8 mouse cellular contexts compared by ENCODE assay signal in the genomic region with DNA sequence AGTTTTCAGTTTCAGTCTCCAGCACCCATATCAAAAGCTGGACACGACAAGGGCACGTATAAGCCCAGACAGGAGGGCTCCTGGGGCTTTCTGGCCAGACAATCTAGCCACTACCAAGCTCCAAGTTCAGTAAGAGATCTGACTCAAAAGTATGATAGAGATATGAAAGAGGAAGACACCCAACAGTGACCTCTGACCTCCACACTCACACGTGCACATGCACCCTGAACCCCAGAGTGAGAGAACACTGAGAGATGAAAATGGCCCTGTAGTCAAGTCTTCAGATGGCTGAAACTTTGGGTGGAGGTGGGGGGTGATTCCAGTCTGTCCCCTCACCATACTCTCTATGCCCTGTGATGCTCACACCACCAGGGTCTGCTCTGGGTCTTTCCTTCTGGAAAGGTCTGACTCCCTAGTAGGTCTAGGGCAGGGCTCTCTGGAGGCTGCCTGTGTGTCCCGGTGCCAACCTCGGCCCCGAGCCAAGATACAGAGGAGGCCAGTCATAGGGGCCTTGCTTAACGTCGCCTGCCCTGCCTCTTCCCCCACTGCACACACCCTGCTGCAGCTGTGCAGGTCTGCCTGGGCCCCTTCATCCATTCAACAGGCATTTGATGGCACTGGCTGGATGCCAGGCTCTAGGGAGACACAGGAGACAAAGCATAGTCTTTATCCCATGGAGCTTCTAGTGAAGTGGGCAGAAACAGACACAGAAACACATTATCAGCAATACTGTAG. TPM values are rescaled to one million over a fixed set of nuclear protein-coding genes. Genes with fewer than 3 reads are reported as not detected.
DNase-seq lines count a peak whose midpoint lies in the region; ATAC-seq and TF ChIP-seq lines count a peak whose summit lies in the region.

No protein-coding gene starts in this region.

- peak overlapping the region; percentile 28 for H3K4me2 ChIP-seq in embryonic facial prominence, embryonic 13.5 days
- peak overlapping the region; percentile 40 for H3K4me2 ChIP-seq in heart, embryonic 12.5 days
- H3K4me2 ChIP-seq in kidney, embryonic 14.5 days (replicated peaks; ENCODE audit: low read depth, low read length), result no peak overlapping the region
- H3K4me2 ChIP-seq in lung, embryonic 14.5 days, result peak overlapping the region; percentile 10

- no peaks in the 10 kb centered on the region for H3K36me3 ChIP-seq in embryonic facial prominence, embryonic 13.5 days
- H3K36me3 ChIP-seq in heart, embryonic 12.5 days, result no peaks in the 10 kb centered on the region
- no peaks in the 10 kb centered on the region for H3K36me3 ChIP-seq in kidney, embryonic 14.5 days (ENCODE audit: control insufficient read depth, insufficient read depth, low read length)
- H3K36me3 ChIP-seq in lung, embryonic 14.5 days (ENCODE audit: insufficient read depth), result 0 out of 2 replicates have a peak, but pooled peaks cover under 1% of the 10 kb centered on the region

- H3K27me3 ChIP-seq in embryonic facial prominence, embryonic 13.5 days, result no peaks in the 10 kb centered on the region
- no peaks in the 10 kb centered on the region for H3K27me3 ChIP-seq in heart, embryonic 12.5 days (replicated peaks)
- no peaks in the 10 kb centered on the region for H3K27me3 ChIP-seq in kidney, embryonic 14.5 days (ENCODE audit: control insufficient read depth, insufficient read depth, low read length)
- no peaks in the 10 kb centered on the region for H3K27me3 ChIP-seq in lung, embryonic 14.5 days (ENCODE audit: insufficient read depth, low read length)

- ATAC-seq in embryonic facial prominence, embryonic 13.5 days (ENCODE audit: insufficient number of reproducible peaks, insufficient read depth, low FRiP score, low TSS enrichment, low read depth), result peak; percentile 74
- ATAC-seq in heart, embryonic 12.5 days (ENCODE audit: insufficient number of reproducible peaks, low FRiP score), result peak; percentile 53
- peak; percentile 54; the same call in 1 of the 2 replicates for ATAC-seq in kidney, embryonic 14.5 days (ENCODE audit: low FRiP score, low TSS enrichment)
- ATAC-seq in lung, embryonic 14.5 days (ENCODE audit: insufficient read depth), result peak; percentile 75

- peak; percentile 71 for DNase-seq in urinary bladder, adult 2 months (ENCODE audit: low spot score)
- no peak for DNase-seq in urinary bladder, postnatal 10 days (ENCODE audit: low spot score)
- peak; percentile 74 for DNase-seq in lung, embryonic 14.5 days
- peak; percentile 64 for DNase-seq in ovary, postnatal 14 days (ENCODE audit: low spot score)
- no peak for DNase-seq in frontal cortex, postnatal 25 days (ENCODE audit: low spot score in 2 of 2)

- no peak for TF ChIP-seq CTCF in lung, embryonic 14.5 days (IDR thresholded peaks at IDR 0.05; ENCODE audit: low read depth)

- no peak overlapping the region for H3K4me3 ChIP-seq in embryonic facial prominence, embryonic 13.5 days
- H3K4me3 ChIP-seq in heart, embryonic 12.5 days, result no peak overlapping the region
- H3K4me3 ChIP-seq in kidney, embryonic 14.5 days (ENCODE audit: low read length), result no peak overlapping the region
- H3K4me3 ChIP-seq in lung, embryonic 14.5 days (ENCODE audit: low read depth, low read length), result no peak overlapping the region

- H3K4me1 ChIP-seq in embryonic facial prominence, embryonic 13.5 days, result peaks cover 75% of the 10 kb centered on the region
- H3K4me1 ChIP-seq in heart, embryonic 12.5 days (replicated peaks), result peaks cover 77% of the 10 kb centered on the region
- peaks cover 52% of the 10 kb centered on the region for H3K4me1 ChIP-seq in kidney, embryonic 14.5 days (ENCODE audit: control insufficient read depth, insufficient read depth, low read length)
- peaks cover 56% of the 10 kb centered on the region for H3K4me1 ChIP-seq in lung, embryonic 14.5 days (ENCODE audit: insufficient read depth)

- H3K9ac ChIP-seq in embryonic facial prominence, embryonic 13.5 days, result peak overlapping the region; percentile 27; the same call in 1 of the 2 replicates
- no peak overlapping the region; the same call in 1 of the 2 replicates for H3K9ac ChIP-seq in heart, embryonic 12.5 days
- H3K9ac ChIP-seq in kidney, embryonic 14.5 days (ENCODE audit: low read depth, low read length), result no peak overlapping the region
- no peak overlapping the region for H3K9ac ChIP-seq in lung, embryonic 14.5 days

- H3K27ac ChIP-seq in embryonic facial prominence, embryonic 13.5 days, result peak overlapping the region; percentile 48
- H3K27ac ChIP-seq in heart, embryonic 12.5 days (ENCODE audit: poor library complexity, severe bottlenecking), result peak overlapping the region; percentile 71
- no peak overlapping the region for H3K27ac ChIP-seq in kidney, embryonic 14.5 days (ENCODE audit: low read depth, low read length)
- H3K27ac ChIP-seq in lung, embryonic 14.5 days (ENCODE audit: low read depth), result peak overlapping the region; percentile 82

- no peaks in the 10 kb centered on the region for H3K9me3 ChIP-seq in embryonic facial prominence, embryonic 13.5 days
- no peaks in the 10 kb centered on the region for H3K9me3 ChIP-seq in heart, embryonic 12.5 days (replicated peaks)
- H3K9me3 ChIP-seq in kidney, embryonic 14.5 days (ENCODE audit: control insufficient read depth, low read length), result no peaks in the 10 kb centered on the region
- H3K9me3 ChIP-seq in lung, embryonic 14.5 days (ENCODE audit: low read depth, low read length), result no peaks in the 10 kb centered on the region

- WGBS in embryonic facial prominence, embryonic 13.5 days, result 58% methylated on average over 8 of the region's 8 CpGs
- 15% methylated on average over 8 of the region's 8 CpGs for WGBS in heart, embryonic 12.5 days
- WGBS in kidney, embryonic 14.5 days, result 73% methylated on average over 8 of the region's 8 CpGs
- 30% methylated on average over 8 of the region's 8 CpGs for whole genome bisulfite sequencing in lung, embryonic 14.5 days

RNA-seq across cellular contexts. Expression of a gene that starts 32.6 kb away (rescaled TPM):
- polyA plus RNA-seq in urinary bladder, adult 2 months (2012; rRNA removed), result 0.19 and 0.34 TPM in 2 replicates
- polyA plus RNA-seq in embryonic facial prominence, embryonic 13.5 days (2015; fragmentation: Nextera tagmentation; extraction: Ambion mirVana), result 0.74 and 1.1 TPM in 2 replicates
- 0.40 and 0.68 TPM in 2 replicates for polyA plus RNA-seq in heart, embryonic 12.5 days (2016; fragmentation: Nextera tagmentation; extraction: Ambion mirVana)
- 0.24 and 0.51 TPM in 2 replicates for polyA plus RNA-seq in kidney, embryonic 14.5 days (2014; fragmentation: Nextera tagmentation; extraction: Ambion mirVana)
- polyA plus RNA-seq in lung, embryonic 14.5 days (2014; fragmentation: Nextera tagmentation; extraction: Ambion mirVana), result 0.68 and 0.79 TPM in 2 replicates

RNA-seq across cellular contexts. Expression of a gene that starts 37.8 kb away (rescaled TPM):
- polyA plus RNA-seq in urinary bladder, adult 2 months (2012; rRNA removed), result 11.9 and 16.0 TPM in 2 replicates
- 9.9 and 11.1 TPM in 2 replicates for polyA plus RNA-seq in embryonic facial prominence, embryonic 13.5 days (2015; fragmentation: Nextera tagmentation; extraction: Ambion mirVana)
- 8.7 and 10.6 TPM in 2 replicates for polyA plus RNA-seq in heart, embryonic 12.5 days (2016; fragmentation: Nextera tagmentation; extraction: Ambion mirVana)
- 5.8 and 9.3 TPM in 2 replicates for polyA plus RNA-seq in kidney, embryonic 14.5 days (2014; fragmentation: Nextera tagmentation; extraction: Ambion mirVana)
- polyA plus RNA-seq in lung, embryonic 14.5 days (2014; fragmentation: Nextera tagmentation; extraction: Ambion mirVana), result 11.3 and 12.3 TPM in 2 replicates

Comparison
In these comparisons a context has a peak if more than half of its experiments do, and no peak if none do; other contexts are left out.
1. DNase-seq: peak in urinary bladder, adult 2 months (single experiment), lung, embryonic 14.5 days (single experiment) and ovary, postnatal 14 days (single experiment); none in urinary bladder, postnatal 10 days (single experiment) and frontal cortex, postnatal 25 days (0 of 2).
2. Peak in every context shown above with its lines, with median percentiles within 50 percentile points of each other: ATAC-seq.